Mouse (Mus musculus) olfactory bulb, adult 2 months (tissue): ENCODE data around the gene Letmd1. TPM values are rescaled to one million over a fixed set of nuclear protein-coding genes. Genes with fewer than 3 reads are reported as not detected.
A peak's percentile ranks its signal among the peaks of the same experiment; 100 is the strongest.

Experiments
- H3K27ac ChIP-seq: fragments of 200-500 bp; 2 replicates; pipeline ENCODE4 v1.5.1; 2012; ENCODE audit warnings: low read depth, low read length; ENCODE audit not compliant: insufficient read depth
- H3K4me1 ChIP-seq: fragments of 200-500 bp; 2 replicates; pipeline ENCODE4 v1.6.1; 2012; ENCODE audit warnings: low read length; ENCODE audit not compliant: control insufficient read depth, insufficient read depth
- H3K4me3 ChIP-seq: fragments of 200-500 bp; 2 replicates; pipeline ENCODE4 v1.5.1; 2012; ENCODE audit warnings: mild to moderate bottlenecking, low read depth, low read length, moderate library complexity; ENCODE audit not compliant: insufficient read depth
- CTCF ChIP-seq: fragments of 200-500 bp; IDR thresholded peaks from 2 replicates; pipeline ENCODE4 v1.5.1; 2012; ENCODE audit warnings: low read depth, mild to moderate bottlenecking, low read length, moderate library complexity; ENCODE audit not compliant: insufficient read depth
- POLR2A ChIP-seq: fragments of 200-500 bp; IDR thresholded peaks from 2 replicates; pipeline ENCODE4 v1.6.1; 2012; ENCODE audit warnings: mild to moderate bottlenecking, low read depth, low read length, moderate library complexity; ENCODE audit not compliant: insufficient read depth
- WGBS: fragments of 180-500 bp; shearing (Covaris S2); methylation state at CpG from one replicate; pipeline ENCODE4 v1.1.7; 2018; 5-methylcytosine and 5-hydroxymethylcytosine counted together
- polyA plus RNA-seq: library from polyadenylated mRNA; stranded (reverse); fragments of >200 nt; gene quantifications from 2 replicates; pipeline ENCODE4 v1.2.4, GENCODE M21; 2012; ENCODE audit warnings: low replicate concordance; ENCODE audit not compliant: missing spikeins, insufficient read depth, insufficient read length

The Letmd1 gene
- polyA plus RNA-seq, 1 experiment = not detected

DNA sequence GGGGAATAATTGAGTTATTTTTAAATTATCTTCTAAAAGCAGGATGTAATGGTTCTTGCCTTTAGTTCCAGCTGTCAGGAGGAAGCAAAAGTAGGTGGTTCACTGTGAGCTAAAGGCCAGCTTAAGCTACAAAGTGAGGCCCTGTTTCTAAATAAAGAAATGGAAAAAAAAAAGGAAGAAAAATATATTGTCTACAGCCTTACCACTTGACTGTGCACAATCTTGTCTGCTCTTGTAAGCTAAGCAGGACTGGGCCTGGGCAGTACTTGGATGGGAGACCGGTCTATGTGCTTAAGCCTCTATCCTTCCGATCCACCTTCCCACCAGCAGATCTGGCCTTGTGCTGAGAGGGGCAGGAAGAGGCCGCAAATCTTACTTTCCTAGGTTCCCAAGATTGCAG is 19.3 kb upstream of the Letmd1 start:
- Histone ChIP-seq H3K4me1 (peaks cover 7% of the 10 kb centered on the region; the same call in 1 of the 2 replicates), H3K4me3 (no peak overlapping the region), H3K27ac (peak overlapping the region; percentile 38; the same call in 1 of the 2 replicates)
- 81% methylated on average over 3 of the region's 3 CpGs for WGBS
- no peak for TF ChIP-seq CTCF
- no peak for TF ChIP-seq POLR2A

DNA sequence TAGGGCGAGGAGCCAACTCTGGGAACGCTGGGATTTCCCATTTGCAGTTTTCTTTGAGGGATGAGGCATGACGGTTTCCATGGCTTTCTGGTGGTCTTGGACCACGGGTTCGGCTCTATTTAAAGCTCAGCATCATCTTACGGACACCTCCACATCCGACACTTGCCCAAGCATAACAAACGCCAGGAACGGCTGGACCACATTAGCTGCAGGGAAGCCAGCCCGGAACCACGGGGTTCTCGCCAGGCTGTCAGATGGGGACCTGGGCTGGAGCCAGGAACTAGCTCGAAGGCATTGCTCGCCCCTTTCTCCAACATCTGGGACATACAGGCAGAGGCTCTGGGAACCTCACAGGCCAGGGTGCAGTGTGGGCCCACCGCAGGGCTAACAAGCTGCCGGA is 17.6 kb upstream of the Letmd1 start:
- H3K4me3 ChIP-seq = no peak overlapping the region
- H3K27ac ChIP-seq = no peak overlapping the region
- peaks cover 7% of the 10 kb centered on the region; the same call in 1 of the 2 replicates for H3K4me1 ChIP-seq
- 29% methylated on average over 16 of the region's 16 CpGs for WGBS
- TF ChIP-seq POLR2A = no peak
- TF ChIP-seq CTCF = no peak

- no peak overlapping the region for H3K27ac ChIP-seq
- peaks cover 7% of the 10 kb centered on the region; the same call in 1 of the 2 replicates for H3K4me1 ChIP-seq
- 86% methylated on average over 11 of the region's 11 CpGs for WGBS
- H3K4me3 ChIP-seq = no peak overlapping the region
- TF ChIP-seq CTCF (no peak), POLR2A (no peak)
Observed at GRCm38 (mm10) chr15:100452486-100452885, 16.3 kb upstream of the Letmd1 start.

DNA sequence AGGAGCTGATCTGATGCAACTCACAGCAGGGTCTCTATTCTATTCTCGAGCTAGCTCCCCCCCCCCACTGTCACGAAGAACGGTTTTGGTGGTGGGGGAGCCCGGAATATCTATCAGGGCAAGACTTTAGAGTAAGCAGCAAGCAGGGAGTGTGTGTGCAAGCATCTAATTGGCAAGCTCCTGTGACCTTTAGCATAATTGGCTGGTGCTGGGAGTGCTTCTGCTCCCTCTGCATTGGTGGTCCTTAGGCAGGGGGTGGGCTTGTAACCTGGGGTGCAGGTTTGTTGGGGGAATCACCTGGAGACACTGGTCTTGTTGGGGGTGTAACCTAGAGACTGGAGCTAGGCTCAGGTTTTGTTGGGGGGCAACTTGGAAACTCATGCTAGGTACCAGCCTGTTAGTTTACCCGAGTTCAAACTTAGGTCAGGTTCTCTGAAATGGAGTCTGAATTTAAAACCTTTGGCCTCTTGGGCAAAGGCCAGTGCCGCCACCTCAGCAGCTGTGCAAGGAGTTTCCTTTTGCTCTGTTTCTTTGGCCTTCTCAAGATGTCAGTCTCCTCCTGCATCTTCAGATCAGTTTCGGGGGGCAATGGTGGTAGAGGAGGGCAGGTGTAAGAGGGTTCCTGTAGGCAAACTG is 12.3 kb upstream of the Letmd1 start:
- no peak overlapping the region for H3K4me3 ChIP-seq
- TF ChIP-seq POLR2A (no peak), CTCF (no peak)
- no peak overlapping the region for H3K27ac ChIP-seq
- 53% methylated on average over 7 of the region's 7 CpGs for WGBS
- peaks cover 3% of the 10 kb centered on the region; the same call in 1 of the 2 replicates for H3K4me1 ChIP-seq

GRCm38 (mm10) chr15:100457340-100457739 is 11.5 kb upstream of the Letmd1 start:
- peak; percentile 81 for TF ChIP-seq CTCF
- no peak for TF ChIP-seq POLR2A
- Histone ChIP-seq H3K27ac (no peak overlapping the region), H3K4me3 (no peak overlapping the region), H3K4me1 (peaks cover 6% of the 10 kb centered on the region)
- 6% methylated on average over 17 of the region's 17 CpGs for WGBS

DNA sequence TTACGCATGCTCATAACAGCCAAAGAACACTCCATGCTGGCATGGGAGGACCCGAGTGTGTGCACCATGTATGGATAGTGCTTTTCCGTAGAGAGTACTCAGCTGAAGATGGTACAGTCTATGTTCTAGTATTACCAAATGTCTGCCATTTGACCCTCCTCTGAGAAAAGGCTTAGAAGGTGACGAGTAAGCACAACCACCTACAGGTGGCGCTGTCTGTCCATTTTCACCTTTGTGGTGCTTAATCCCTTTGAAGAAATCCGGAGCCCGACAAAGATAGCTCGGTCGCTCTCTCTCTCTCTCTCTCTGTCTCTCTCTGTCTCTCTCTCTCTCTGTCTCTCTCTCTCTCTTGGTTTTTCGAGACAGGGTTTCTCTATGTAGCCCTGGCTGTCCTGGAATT is 10.8 kb upstream of the Letmd1 start:
- WGBS = 36% methylated on average over 10 of the region's 10 CpGs
- Histone ChIP-seq H3K4me1 (peaks cover 6% of the 10 kb centered on the region), H3K27ac (no peak overlapping the region), H3K4me3 (no peak overlapping the region)
- TF ChIP-seq CTCF = no peak
- no peak for TF ChIP-seq POLR2A

- no peak for TF ChIP-seq POLR2A
- no peak for TF ChIP-seq CTCF
- 22% methylated on average over 12 of the region's 12 CpGs for WGBS
- no peak overlapping the region for H3K4me3 ChIP-seq
- H3K27ac ChIP-seq = no peak overlapping the region
- H3K4me1 ChIP-seq = peaks cover 6% of the 10 kb centered on the region
Observed at GRCm38 (mm10) chr15:100460942-100461341, 7.9 kb upstream of the Letmd1 start.

GRCm38 (mm10) chr15:100461646-100462045 is 7.2 kb upstream of the Letmd1 start:
- 70% methylated on average over 9 of the region's 9 CpGs for WGBS
- H3K4me3 ChIP-seq = no peak overlapping the region

DNA sequence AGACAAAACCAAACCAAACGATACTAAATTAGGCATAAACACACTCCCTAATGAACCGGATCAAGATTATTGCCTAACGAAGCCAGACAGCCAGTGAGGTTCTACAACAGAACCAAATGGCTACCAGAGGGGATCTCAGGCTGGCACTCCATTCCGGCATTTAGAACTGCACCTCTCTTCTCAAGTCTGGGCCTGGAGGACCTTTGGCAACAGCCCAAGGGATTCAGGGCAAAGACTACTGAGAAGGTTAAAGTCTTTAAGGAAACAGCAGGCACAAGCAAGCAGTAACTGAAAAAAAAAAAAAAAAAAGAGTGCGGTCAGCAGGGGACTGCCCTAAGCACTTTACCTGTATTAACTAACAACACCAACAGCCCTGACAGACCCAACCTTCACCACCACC is 6.7 kb upstream of the Letmd1 start:
- Histone ChIP-seq H3K4me1 (peaks cover 8% of the 10 kb centered on the region), H3K4me3 (no peak overlapping the region), H3K27ac (no peak overlapping the region)
- 50% methylated on average over 5 of the region's 5 CpGs for WGBS
- TF ChIP-seq POLR2A (no peak), CTCF (no peak)

More at GRCm38 (mm10) chr15:100461646-100462045, 7.2 kb upstream of the Letmd1 start:
- TF ChIP-seq CTCF (no peak), POLR2A (no peak)
- Histone ChIP-seq H3K27ac (no peak overlapping the region), H3K4me1 (peaks cover 8% of the 10 kb centered on the region)
